Mouse (Mus musculus) small intestine, adult 2 months (tissue): ENCODE measurements around the gene Lamc2. TPM values are rescaled to one million over a fixed set of nuclear protein-coding genes. Genes with fewer than 3 reads are reported as not detected.
"Not testable (repeated sequence)": the region's sequence is repeated elsewhere in the genome, so short reads cannot be mapped to it uniquely, and the experiment has no call there.

Source experiments
- H3K27ac ChIP-seq: fragments of 200-500 bp; 2 replicates; pipeline ENCODE4 v1.5.1; 2012; ENCODE audit warnings: low read depth, low read length, control low read depth, inconsistent platforms; ENCODE audit not compliant: insufficient read depth
- H3K27me3 ChIP-seq: fragments of 200-500 bp; 2 replicates; pipeline ENCODE4 v1.6.1; 2012; ENCODE audit warnings: mild to moderate bottlenecking, moderate library complexity, low read length, inconsistent platforms; ENCODE audit not compliant: control insufficient read depth, insufficient read depth
- H3K36me3 ChIP-seq: fragments of 200-500 bp; 2 replicates; pipeline ENCODE4 v1.6.1; 2012; ENCODE audit warnings: mild to moderate bottlenecking, low read length, control low read depth, inconsistent platforms; ENCODE audit not compliant: control insufficient read depth, insufficient read depth
- H3K4me1 ChIP-seq: fragments of 200-500 bp; 2 replicates; pipeline ENCODE4 v1.6.1; 2012; ENCODE audit warnings: low read length, inconsistent platforms, mixed read lengths; ENCODE audit not compliant: control insufficient read depth, insufficient read depth, insufficient read length
- H3K4me3 ChIP-seq: fragments of 200-500 bp; 2 replicates; pipeline ENCODE4 v1.5.1; 2012; ENCODE audit warnings: low read depth, mild to moderate bottlenecking, control low read depth, inconsistent platforms, low read length, moderate library complexity
- CTCF ChIP-seq: fragments of 200-500 bp; IDR thresholded peaks from 2 replicates; pipeline ENCODE4 v1.5.1; 2012; ENCODE audit warnings: low read depth, mild to moderate bottlenecking, control low read depth, inconsistent platforms, low read length, moderate library complexity, mixed read lengths; ENCODE audit not compliant: insufficient replicate concordance, insufficient read length; ENCODE audit errors: extremely low read depth
- POLR2A ChIP-seq: fragments of 200-500 bp; IDR thresholded peaks from 2 replicates; pipeline ENCODE4 v1.6.1; 2012; ENCODE audit warnings: low read depth, mild to moderate bottlenecking, control low read depth, inconsistent platforms, low read length, moderate library complexity
- whole genome bisulfite sequencing: fragments of 180-500 bp; shearing (Covaris S2); methylation state at CpG from one replicate; pipeline ENCODE4 v1.1.7; 2018; 5-methylcytosine and 5-hydroxymethylcytosine counted together
- polyA plus RNA-seq: library from polyadenylated mRNA; depleted of rRNA; stranded (reverse); fragments of >200 nt; gene quantifications from 2 replicates; pipeline ENCODE4 v1.2.3, GENCODE M21; 2012

Gene Lamc2
- polyA plus RNA-seq, 1 experiment: 8.7 TPM

GRCm38 (mm10) chr1:153091438-153092236 lies 94.6 kb downstream of the Lamc2 start:
- no peaks in the 10 kb centered on the region for H3K36me3 ChIP-seq
- H3K27me3 ChIP-seq: no peaks in the 10 kb centered on the region
- H3K27ac ChIP-seq: peak overlapping the region; percentile 55; the same call in 1 of the 2 replicates
- H3K4me1 ChIP-seq: no peaks in the 10 kb centered on the region
- H3K4me3 ChIP-seq: no peak overlapping the region
- TF ChIP-seq POLR2A (no peak), CTCF (no peak)
- 37% methylated on average over 9 of the region's 9 CpGs for WGBS

DNA sequence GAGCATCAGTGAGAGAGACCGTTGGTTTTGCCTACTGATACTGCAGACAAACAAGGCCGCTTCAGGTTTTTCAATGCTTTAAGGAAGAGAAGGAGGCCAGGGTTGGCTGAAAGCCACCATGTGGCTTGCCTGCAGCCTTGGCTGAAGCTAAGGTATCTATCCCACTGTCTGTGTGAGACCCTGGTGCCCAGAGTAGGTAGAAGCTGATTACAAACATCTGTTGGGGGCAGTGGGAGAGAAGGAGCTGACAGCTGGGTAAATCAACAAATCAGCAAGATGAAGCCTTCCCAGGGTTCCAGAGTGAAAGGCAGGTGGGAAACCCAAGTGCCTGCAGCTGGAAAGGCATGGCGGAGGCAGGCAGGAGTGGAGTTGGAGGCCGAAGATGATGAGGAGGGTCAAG lies 95.4 kb downstream of the Lamc2 start:
- H3K27ac ChIP-seq: no peak overlapping the region
- no peaks in the 10 kb centered on the region for H3K36me3 ChIP-seq
- no peaks in the 10 kb centered on the region for H3K27me3 ChIP-seq
- WGBS: 87% methylated on average over 4 of the region's 4 CpGs
- TF ChIP-seq POLR2A (no peak), CTCF (no peak)
- no peaks in the 10 kb centered on the region for H3K4me1 ChIP-seq
- no peak overlapping the region for H3K4me3 ChIP-seq

DNA sequence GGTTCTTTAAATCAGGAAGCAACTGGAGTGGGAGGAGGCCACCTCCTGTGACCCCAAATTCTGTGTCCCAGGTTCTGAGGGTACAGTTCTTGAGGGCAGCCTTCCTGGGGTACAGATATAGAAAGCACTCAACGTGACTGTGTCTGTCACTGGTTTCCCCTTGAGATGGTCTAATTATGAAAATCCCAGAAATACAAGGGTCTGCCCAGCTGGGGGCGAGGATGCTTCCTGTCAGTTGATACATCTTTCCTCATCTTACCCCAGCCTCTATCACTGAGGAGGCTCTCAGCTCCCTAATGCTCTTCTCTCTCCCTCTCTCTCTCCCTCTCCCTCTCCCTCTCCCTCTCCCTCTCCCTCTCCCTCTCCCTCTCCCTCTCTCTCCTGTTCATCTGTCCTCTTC lies 96.2 kb downstream of the Lamc2 start:
- no peak overlapping the region for H3K4me3 ChIP-seq
- no peaks in the 10 kb centered on the region for H3K36me3 ChIP-seq
- H3K27ac ChIP-seq: no peak overlapping the region
- WGBS: 87% methylated on average over 2 of the region's 2 CpGs
- H3K27me3 ChIP-seq: no peaks in the 10 kb centered on the region
- TF ChIP-seq CTCF: no peak
- no peak for TF ChIP-seq POLR2A
- no peaks in the 10 kb centered on the region for H3K4me1 ChIP-seq

- H3K4me1 ChIP-seq: no peaks in the 10 kb centered on the region
- TF ChIP-seq POLR2A (no peak), CTCF (no peak)
- H3K27ac ChIP-seq: no peak overlapping the region
- no peaks in the 10 kb centered on the region for H3K36me3 ChIP-seq
- no peak overlapping the region for H3K4me3 ChIP-seq
- no peaks in the 10 kb centered on the region for H3K27me3 ChIP-seq
- WGBS: 73% methylated on average over 5 of the region's 5 CpGs
These were observed 98.5 kb downstream of the Lamc2 start for GRCm38 (mm10) chr1:153087771-153088170.

GRCm38 (mm10) chr1:153085198-153085597 lies 101.0 kb downstream of the Lamc2 start:
- TF ChIP-seq POLR2A (no peak), CTCF (no peak)
- H3K4me3 ChIP-seq: no peak overlapping the region
- no peaks in the 10 kb centered on the region for H3K4me1 ChIP-seq
- WGBS: 79% methylated on average over 5 of the region's 5 CpGs
- H3K27ac ChIP-seq: no peak overlapping the region
- no peaks in the 10 kb centered on the region for H3K36me3 ChIP-seq
- H3K27me3 ChIP-seq: no peaks in the 10 kb centered on the region

DNA sequence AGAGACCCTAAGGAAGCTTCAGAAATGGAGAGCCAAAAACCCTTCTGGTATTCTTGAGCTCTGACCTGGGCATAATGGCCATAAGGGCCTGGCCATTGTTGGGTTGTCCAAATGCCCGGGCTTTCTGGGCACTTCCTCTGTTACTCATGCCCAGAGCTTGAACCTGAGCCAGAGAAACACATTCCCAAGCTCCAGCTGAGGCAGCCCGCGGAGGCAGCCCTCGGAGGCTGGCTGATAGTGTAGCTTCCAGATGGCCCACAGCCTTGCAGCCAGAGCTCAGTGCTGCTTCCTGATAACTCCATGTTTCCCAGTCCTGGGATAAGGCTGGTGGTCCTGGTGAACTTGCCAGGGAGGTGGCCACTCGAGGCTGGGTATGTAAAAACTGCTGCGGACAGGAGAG lies 102.1 kb downstream of the Lamc2 start:
- Histone ChIP-seq H3K4me3 (no peak overlapping the region), H3K36me3 (no peaks in the 10 kb centered on the region), H3K27me3 (no peaks in the 10 kb centered on the region), H3K4me1 (no peaks in the 10 kb centered on the region), H3K27ac (no peak overlapping the region)
- WGBS: 53% methylated on average over 6 of the region's 6 CpGs
- TF ChIP-seq POLR2A (no peak), CTCF (no peak)

- not testable (repeated sequence) for H3K4me3 ChIP-seq, H3K27ac ChIP-seq, H3K36me3 ChIP-seq, H3K4me1 ChIP-seq, H3K27me3 ChIP-seq
- 85% methylated on average over 11 of the region's 14 CpGs for WGBS
These were observed 103.0 kb downstream of the Lamc2 start for GRCm38 (mm10) chr1:153083233-153083632.
